Mouse (Mus musculus) testis, postnatal 14 days (tissue): ENCODE data around the gene Rmnd1.
"Not testable (repeated sequence)": the region's sequence is repeated elsewhere in the genome, so short reads cannot be mapped to it uniquely, and the experiment has no call there.

Experiments
- DNase-seq: peaks from one replicate; pipeline ENCODE4 v3.0.0; 2021; ENCODE audit warnings: low spot score

Gene Rmnd1

DNA sequence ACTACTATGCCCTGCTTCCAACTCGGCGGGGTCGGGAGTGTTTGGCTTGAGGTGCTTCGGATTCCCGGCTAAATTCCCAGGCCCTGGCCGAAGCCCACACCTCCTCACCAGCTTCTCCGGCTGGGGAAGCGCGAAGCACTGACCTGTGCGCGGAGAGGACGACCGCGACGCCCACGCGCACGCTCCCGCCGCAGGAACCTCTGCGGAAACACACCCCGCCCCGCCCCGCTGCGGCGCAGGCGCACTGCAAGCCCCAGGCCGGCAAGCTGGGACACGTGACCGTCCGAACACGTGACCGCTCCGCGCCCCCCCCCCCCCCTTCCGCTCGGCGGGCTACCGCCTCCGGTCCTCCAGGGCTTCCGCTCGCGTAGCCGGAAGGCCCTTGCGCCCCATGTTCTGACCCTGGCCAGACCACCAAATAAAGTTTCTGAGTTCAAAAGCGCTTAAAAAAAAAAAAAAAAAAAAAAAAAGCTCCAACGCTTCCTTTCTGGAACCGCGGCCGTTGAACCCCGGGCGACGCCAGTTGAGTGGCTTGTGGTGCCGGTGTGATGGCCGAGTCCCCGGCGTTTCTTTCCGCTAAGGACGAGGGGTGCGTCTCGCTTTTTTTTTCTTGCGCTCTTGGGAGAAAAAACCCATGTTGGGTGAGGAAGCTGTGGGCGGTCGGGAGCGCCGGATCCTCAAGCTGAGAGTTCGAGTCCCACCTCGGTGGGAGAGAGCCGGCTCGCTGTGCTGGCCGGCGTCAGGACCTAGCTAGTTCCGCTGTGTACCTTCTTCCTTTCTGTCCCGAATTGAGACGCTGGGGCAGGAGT is at the start of gene Rmnd1, which contains the start of gene Armt1:
Gene Rmnd1, minus strand, starts transcription at position 266 of the 809 bp plus-strand sequence.
Gene Armt1, plus strand, starts transcription at position 345 of the 809 bp plus-strand sequence.
- peak; percentile 95 for DNase-seq

GRCm38 (mm10) chr10:4481695-4482094 is 49.5 kb upstream of the Rmnd1 start:
- DNase-seq, result peak; percentile 36

- DNase-seq, result no peak
These were observed 48.7 kb upstream of the Rmnd1 start for GRCm38 (mm10) chr10:4480929-4481328.

- DNase-seq, result no peak
These were observed 44.4 kb upstream of the Rmnd1 start for GRCm38 (mm10) chr10:4476604-4477003.

DNA sequence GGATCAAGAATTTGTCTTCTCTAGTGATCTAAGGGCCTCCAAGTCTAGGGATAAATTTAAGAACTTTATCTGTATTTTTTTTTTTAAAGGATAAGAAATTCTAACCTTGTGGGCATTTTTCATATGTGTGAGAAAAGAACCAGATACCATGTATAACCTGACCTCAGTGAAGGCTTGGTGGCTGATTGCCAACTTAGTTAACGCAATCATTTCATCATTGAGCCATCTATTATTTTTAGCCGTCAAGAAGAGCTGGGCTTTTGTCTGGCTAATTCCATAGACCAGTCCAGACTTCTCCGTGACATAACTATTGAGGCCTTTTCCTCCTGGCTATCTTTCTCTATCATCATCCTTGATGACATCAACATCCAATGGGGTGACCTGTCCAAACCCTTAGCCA is 43.2 kb upstream of the Rmnd1 start:
- DNase-seq, result no peak

GRCm38 (mm10) chr10:4473591-4473993 is 41.4 kb upstream of the Rmnd1 start:
- no peak for DNase-seq

DNA sequence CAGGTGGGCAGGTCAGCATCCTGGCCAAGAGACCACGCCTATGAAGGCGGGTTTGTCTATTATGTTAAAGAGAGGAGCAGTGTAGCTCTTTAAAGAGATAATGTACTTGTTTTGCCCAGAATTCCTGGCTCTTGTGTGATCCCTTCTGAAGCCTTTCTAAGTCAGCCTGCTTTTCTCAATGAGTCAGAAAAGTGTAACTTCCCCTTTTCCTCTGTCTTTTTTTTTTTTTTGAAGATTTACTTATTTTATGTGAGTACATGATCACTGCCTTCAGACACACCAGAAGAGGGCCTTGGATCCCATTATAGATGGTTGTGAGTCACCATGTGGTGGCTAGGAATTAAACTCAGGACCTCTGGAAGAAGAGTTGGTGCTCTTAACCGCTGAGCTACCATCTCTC is 37.2 kb upstream of the Rmnd1 start:
- DNase-seq, result no peak

DNA sequence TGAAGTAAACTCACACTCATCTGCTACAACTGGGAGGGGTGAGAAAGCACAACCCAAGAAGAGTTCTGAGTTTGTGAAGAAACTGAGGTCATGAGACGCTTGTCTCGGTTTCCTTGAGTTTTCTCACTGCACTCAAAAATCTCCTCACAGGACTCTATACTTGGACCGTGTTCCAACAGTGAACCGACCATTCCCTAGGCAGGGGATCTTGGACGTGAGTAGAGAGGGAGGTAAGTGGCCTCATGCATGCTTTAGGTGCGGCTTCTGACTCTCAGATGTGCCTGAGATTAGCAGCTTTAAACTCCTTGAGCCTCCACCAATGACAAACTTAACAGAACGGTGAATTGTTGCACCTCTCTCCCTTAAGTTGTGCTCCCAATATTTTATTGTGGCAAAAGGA is 33.6 kb upstream of the Rmnd1 start:
- no peak for DNase-seq

GRCm38 (mm10) chr10:4460201-4460600 is 28.0 kb upstream of the Rmnd1 start:
- no peak for DNase-seq

DNA sequence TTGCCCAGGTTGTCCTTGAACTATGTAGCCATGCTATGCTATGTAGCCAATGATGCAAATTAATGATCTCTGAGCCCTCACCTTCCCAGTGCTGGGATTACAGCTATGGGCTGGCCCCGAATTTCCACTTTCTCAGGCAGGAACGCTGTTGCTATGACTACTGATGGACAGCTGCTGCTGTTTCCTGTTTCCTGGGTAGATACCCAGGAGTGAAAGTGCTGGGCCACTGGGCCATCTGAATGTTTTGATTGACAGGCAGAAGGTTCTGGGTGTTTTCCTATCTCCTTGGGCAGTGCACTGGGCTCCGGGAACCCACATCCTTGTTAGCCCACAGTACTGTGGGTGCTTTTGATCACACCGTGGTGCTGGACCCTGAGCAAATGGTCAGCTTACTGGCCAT is 24.2 kb upstream of the Rmnd1 start:
- no peak for DNase-seq

DNA sequence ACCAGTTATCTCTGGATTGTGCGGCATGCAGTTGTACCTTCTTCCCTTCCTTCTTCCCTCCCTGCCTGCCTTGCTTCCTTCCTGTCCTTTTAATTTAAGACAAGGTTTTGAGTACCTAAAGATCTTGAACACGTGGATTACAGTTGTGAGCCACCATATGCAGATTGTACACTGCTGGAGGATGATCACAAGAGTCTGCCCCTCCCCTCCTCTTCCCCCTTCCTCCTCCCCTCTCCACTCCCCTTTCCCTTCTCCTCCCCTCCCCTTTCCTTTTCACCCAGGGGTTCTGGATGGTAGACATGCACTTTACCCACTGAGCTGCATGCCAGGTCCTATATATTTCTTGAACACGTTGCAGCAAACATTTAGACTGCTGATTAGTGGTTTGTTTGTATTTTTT is 3.2 kb upstream of the Rmnd1 start:
- DNase-seq, result no peak

DNA sequence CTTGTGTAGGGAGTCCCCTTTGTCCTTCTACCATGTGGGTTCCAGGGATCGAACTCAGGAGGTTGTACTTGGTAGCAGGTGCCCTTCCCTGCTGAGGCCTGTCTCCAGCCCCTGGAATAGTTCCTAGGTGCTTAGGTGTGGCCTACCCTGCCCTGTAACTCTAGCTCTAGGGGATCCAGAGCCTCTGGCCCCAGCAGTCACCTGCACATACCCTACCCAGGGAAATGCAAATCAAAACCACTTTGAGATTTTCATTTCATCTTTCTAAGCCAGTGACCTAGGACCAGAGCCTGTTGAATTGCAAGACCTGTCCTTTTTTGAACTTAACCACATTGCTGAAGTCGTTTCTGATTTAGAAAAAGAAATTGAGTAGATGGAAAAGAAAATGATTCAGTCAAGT is 1.7 kb upstream of the Rmnd1 start:
- DNase-seq, result not testable (repeated sequence)

GRCm38 (mm10) chr10:4432996-4433755 is 988 bp upstream of the Rmnd1 start:
- no peak for DNase-seq

- no peak for DNase-seq
These were observed 454 bp downstream of the Rmnd1 start for GRCm38 (mm10) chr10:4431746-4432122.

DNA sequence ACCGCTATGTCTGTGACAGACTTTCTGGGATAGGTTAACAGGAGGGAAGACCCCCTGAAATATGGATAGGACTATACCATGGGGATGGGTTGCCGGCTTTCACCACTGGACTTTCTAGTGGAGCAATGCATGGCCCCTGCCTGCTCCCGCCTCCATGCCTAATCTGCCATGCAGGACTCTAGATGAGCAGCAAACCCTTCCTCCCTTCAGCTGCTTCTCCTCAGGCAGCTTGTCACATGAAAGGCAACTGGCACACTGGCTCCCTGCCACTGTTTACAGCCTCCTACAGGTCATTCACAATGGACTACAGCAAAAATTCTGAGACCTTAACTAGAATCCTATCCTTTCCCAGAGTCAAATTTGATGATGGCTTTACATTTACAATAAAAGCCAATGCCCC is 1.4 kb downstream of the Rmnd1 start:
- no peak for DNase-seq

DNA sequence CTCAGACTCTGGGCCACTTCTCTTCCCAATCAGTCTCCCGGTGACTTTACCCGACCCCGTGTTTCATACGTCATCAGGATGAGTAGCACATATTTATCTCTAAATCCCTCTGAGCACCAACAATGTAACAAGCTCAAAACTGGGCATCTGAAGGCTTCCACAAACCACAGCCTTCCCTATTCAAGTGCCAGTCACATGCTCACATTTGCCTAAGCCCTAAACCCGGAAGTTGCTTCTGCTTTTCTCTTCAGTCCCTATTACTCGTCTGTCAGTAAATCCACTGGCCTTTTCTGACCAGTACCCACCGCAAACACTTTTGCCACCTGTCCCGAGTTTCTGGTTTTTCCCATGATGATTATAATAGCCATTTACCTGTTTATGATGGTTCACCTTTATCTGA is 1.8 kb downstream of the Rmnd1 start:
- no peak for DNase-seq

DNA sequence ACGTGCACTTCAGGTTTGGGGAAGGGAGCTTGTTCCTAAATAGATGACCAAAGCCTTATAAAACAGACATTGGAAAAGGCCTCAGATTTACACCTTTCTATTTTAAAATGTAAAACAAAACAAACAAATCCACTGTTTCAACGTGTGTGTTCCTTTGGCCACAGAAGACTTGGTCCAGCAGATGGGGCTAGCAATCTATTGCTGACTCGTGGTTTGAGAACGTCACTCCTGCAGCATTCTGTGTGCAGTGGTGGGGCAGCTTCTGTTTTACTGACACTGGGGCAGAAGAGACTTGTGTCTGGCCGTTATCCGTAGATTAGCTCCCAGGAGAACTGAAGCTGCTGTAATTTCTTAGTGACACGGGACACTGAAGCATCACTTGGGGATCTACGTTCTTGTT is 6.9 kb downstream of the Rmnd1 start:
- DNase-seq, result no peak

DNA sequence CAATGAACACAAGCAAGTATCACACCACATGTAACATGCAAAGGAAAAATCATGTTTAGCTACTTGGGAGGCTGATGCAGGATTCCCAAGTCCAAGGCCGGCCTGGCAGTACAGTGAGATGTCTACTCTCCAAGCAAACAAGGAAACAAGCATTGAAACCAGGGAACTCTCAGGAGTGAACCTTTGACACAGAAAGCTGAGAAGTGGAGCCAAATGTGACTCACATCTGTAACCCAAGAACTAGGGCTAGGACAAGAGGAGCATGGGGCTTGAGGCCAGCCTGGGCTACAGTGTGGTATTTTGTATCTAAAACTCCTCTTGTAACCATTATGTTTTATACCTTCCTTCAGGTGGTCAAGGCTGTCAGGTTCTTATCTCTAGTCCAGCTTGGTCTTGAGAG is 25.0 kb downstream of the Rmnd1 start:
- DNase-seq, result no peak

- no peak for DNase-seq
These were observed 26.7 kb downstream of the Rmnd1 start for GRCm38 (mm10) chr10:4405511-4405910.

DNA sequence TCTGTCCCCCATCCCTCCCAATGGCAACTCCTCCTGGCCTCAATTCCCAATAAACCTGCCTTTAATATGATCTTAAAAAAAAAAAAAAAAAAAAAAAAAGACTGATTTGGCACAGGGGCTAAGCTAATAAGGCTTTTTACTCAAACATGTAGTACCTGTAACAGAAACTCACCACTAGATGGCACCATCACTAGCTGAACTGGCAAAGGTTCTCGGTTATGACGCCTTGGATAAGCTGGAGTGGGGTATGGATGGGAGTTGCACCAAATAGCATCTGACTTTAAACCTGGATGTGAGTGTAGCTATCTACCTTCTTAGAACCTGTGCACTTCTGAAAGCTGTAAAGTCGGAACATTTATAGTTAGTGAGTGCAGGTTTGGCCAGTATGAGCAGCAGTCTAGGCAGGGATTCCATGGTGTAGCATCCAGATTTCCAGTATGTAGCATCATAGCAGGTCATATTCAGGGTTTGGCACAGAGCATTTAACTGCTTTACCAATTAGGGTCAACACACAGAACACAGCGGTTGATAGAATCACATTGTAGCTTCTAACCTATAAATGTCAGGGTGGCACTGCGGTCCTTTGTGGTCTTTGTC is 27.2 kb downstream of the Rmnd1 start:
- DNase-seq, result no peak

DNA sequence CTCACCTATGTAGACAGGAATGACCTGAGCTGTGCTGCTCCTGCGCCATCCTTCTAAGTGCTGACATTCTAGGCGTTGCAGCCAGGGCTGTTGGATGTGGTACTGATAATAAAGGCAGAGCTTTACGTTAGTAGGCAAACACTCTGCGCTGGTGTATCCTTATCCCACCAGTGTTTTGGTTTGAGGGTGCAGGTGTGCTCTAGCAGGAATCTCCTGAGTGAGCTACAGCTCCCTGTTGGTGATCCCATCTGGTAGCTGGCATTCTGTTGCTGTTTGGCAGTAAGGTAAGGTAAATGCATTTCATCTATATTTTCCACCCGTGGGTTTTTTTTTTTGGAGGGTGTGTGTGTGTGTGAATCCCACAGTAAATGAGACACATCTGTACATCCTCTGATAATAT is 34.1 kb downstream of the Rmnd1 start:
- no peak for DNase-seq

DNA sequence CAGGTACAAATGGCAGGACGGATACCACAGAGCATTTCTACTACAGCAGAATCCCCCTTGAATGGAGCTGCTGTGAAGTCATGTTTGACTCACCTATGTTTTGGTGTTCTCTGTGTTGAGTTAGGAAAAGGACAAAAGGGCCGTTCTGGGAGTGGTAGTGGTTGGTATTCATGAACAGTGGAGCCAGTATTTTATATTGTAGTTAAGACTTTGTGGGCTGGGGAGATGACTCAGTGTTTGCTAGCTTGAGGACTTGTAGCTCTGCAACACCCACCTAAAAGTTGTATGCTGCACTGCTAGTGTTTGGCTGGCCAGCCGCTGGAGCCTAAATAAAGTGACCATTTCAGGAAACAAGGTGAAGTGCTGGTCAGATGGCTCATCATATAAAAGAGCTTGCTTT is 36.9 kb downstream of the Rmnd1 start:
- DNase-seq, result no peak

DNA sequence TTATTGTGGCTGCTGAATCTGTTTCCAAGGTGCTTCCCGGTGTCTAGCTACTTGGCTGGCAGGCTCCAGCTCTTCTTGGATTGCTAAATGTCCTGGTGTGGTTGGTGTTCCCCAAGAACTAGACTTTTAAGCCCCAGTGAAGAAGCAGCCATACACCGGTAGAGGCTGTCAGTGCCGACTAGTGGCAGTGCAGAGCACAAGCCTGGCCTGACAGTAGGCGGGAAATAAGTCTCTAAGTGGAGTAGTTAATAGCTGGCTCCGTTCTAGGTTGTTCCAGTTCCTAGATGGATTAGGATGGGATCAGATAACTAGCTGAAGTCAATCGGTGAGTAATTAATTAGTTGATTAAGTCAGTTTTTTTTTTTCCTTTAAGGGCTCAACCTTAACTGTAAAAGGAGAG is 40.3 kb downstream of the Rmnd1 start:
- no peak for DNase-seq
